Mouse (Mus musculus) cortical plate, adult 2 months (tissue): Measurements from ENCODE around the gene Best2. TPM values are rescaled to one million over a fixed set of nuclear protein-coding genes. Genes with fewer than 3 reads are reported as not detected.
A peak's percentile ranks its signal among the peaks of the same experiment; 100 is the strongest.

ENCODE experiments used
- H3K27ac ChIP-seq: fragments of 200-500 bp; 2 replicates; pipeline ENCODE4 v1.5.1; 2012; ENCODE audit warnings: low read length, control low read depth, inconsistent platforms; ENCODE audit not compliant: insufficient read depth
- H3K4me1 ChIP-seq: fragments of 200-500 bp; 2 replicates; pipeline ENCODE4 v1.6.1; 2011; ENCODE audit warnings: low read length; ENCODE audit not compliant: control insufficient read depth, insufficient read depth
- H3K4me3 ChIP-seq: fragments of 200-500 bp; 2 replicates; pipeline ENCODE4 v1.5.1; 2011; ENCODE audit warnings: mild to moderate bottlenecking, low read length, control low read depth; ENCODE audit not compliant: insufficient read depth
- CTCF ChIP-seq: fragments of 200-500 bp; IDR thresholded peaks from 2 replicates; pipeline ENCODE4 v1.5.1; 2011; ENCODE audit warnings: mild to moderate bottlenecking, control low read depth, low read length; ENCODE audit not compliant: insufficient read depth; ENCODE audit errors: extremely low read depth
- POLR2A ChIP-seq: fragments of 200-500 bp; IDR thresholded peaks from 2 replicates; pipeline ENCODE4 v1.6.1; 2011; ENCODE audit warnings: mild to moderate bottlenecking, low read length, control low read depth; ENCODE audit not compliant: insufficient read depth; ENCODE audit errors: extremely low read depth
- polyA plus RNA-seq: library from polyadenylated mRNA; depleted of rRNA; stranded (reverse); fragments of >200 nt; gene quantifications from 2 replicates; pipeline ENCODE4 v1.2.3, GENCODE M21; 2012

Best2 gene
- polyA plus RNA-seq, 1 experiment: not detected

DNA sequence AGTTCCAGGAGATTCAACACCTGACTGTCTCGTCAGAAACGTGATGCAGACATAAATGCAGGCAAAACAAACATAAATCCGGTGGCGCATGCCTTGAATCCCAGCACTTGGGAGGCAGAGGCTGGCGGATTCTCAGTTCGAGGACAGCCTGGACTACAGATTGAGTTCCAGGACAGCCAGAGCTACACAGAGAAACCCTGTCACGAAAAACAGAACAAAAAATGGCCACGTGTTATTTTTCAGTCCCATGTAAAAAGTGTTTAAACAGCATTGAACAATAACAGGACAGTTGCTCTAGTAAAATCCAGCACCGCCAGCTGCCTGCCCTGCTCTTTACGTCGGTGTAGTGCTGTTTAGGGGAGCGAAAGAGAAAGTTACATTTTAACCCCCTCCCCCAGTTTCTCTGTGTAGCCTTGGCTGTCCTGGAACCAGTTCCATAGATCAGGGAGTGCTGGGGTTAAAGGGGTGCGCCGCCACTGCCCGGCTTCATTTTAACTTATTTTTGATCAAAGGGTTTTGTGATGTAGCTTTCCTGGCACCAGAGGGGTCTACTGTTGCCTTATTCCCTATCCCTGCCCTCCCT lies 21.5 kb upstream of the Best2 start:
- Histone ChIP-seq H3K4me3 (peak overlapping the region; percentile 68), H3K4me1 (no peaks in the 10 kb centered on the region; the same call in 1 of the 2 replicates), H3K27ac (no peak overlapping the region)
- no peak for TF ChIP-seq POLR2A

- Histone ChIP-seq H3K4me1 (no peaks in the 10 kb centered on the region; the same call in 1 of the 2 replicates), H3K4me3 (peak overlapping the region; percentile 68; the same call in 1 of the 2 replicates), H3K27ac (no peak overlapping the region)
- TF ChIP-seq CTCF: no peak
- no peak for TF ChIP-seq POLR2A
Measured at GRCm38 (mm10) chr8:85035165-85035727, 20.9 kb upstream of the Best2 start.

DNA sequence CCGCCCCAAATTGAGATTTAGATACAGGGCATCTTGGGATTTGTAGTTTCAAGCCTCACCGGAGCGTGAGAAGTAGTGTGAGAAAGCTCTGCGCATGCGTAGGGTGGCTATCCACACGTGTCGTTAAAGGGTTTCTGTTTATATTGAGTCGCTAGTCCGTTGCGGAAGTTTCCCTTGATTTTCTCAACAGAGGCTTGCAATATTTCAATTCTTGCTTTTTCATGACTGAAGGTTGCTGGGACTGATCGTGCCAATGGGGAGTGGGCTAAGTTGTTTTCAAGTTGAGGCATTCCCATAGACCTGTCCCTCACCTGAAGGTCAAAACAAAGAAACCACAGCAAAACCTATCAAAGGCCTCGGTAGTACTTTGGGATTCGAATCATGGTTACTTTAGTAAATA lies 20.4 kb upstream of the Best2 start:
- peak; percentile 41; the same call in 1 of the 2 replicates for TF ChIP-seq POLR2A
- TF ChIP-seq CTCF: no peak
- no peak overlapping the region for H3K27ac ChIP-seq
- no peaks in the 10 kb centered on the region; the same call in 1 of the 2 replicates for H3K4me1 ChIP-seq
- H3K4me3 ChIP-seq: no peak overlapping the region

DNA sequence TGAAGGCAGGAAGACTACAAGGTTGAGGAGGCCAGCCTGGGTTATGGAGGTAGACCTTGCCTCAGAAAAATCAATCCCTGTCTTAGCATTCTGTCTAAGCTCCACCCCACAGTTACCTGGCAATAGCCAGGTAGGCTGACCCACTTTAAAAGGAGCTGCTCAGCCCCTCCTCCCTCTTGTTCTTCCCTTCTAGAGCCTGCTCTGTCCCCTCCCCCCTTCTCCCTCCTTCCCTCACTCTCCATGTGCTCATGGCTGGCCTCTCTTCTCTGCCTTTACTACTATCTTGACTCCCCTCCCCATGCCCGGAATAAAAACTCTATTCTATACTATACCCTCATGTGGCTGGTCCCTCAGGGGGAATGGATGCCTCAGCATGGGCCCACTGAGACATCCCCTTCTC lies 19.5 kb upstream of the Best2 start:
- TF ChIP-seq POLR2A (no peak), CTCF (no peak)
- Histone ChIP-seq H3K4me1 (no peaks in the 10 kb centered on the region; the same call in 1 of the 2 replicates), H3K4me3 (no peak overlapping the region), H3K27ac (no peak overlapping the region)

DNA sequence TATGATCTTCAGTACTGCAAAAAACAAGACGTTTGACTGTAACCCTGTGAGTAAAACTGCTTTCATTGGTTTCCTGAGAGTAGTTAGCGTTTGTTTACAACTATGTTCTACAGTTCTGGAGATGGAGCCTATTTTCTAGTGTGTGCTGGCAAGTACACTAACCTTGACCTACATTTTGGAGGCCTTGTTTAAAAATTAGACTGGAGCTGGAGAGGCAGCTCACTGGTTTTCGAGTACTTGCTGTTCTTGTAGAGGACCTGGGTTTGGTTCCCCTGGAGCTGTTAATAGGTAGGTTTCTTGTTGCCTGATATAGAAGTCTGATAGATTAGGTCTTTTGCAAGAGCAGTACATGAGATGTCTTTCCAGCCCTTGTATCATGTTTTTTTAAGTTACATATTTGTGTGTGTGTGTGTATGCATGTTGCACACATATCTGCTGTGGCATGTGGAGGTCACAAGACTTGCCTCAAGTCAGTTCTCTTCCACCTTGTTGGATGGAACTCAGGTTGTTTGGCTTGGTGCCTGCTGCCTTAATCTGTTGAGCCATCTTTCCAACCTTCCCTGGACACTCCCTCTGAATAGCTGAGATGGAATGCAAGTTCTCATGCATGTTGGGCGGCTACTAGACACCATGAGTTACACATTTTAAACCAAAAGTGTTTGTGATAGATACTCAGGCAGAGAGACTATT lies 18.4 kb upstream of the Best2 start:
- Histone ChIP-seq H3K4me3 (no peak overlapping the region), H3K4me1 (peaks cover 4% of the 10 kb centered on the region), H3K27ac (no peak overlapping the region)
- no peak for TF ChIP-seq CTCF
- TF ChIP-seq POLR2A: no peak

DNA sequence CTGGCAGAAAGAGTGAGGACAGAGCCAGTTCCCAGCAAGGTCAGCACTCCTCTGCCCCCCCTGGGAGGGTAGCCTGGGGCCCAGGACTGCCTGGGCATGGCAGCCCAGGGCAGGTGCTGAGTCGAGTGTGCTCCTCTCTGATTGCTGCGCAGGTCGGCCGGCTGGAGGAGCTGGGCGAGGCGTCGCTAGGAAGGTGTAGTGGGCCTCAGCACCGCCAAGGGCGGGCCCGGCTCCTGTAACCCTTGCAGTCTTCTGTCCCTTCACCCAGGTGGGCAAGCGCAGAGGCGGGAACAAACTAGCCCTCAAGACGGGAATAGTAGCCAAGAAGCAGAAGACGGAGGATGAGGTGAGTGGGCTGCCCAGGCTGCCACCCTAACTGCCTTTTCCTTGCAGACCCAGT lies 14.9 kb upstream of the Best2 start:
- Histone ChIP-seq H3K4me1 (peaks cover 7% of the 10 kb centered on the region), H3K4me3 (no peak overlapping the region), H3K27ac (no peak overlapping the region)
- TF ChIP-seq CTCF (no peak), POLR2A (no peak)

DNA sequence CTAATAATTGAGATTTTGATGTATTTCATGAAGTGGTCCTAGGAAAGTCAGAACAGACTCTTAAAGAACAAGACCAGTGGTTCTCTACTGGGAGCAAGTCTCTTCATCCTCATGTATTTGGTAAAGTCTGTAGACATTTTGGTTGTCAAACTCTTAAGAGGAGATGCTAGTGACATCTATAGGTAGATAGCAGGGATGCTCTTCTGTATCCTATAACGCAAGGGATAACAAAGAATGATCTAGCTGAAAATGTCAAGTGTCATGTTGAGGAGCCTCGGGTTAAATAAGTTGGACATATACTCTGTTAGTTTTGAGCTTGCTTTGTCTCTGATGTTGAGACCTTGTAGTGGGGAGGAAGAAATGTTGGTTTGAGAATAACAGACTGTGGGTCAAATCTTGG lies 13.6 kb upstream of the Best2 start:
- peak overlapping the region; percentile 80; the same call in 1 of the 2 replicates for H3K4me3 ChIP-seq
- no peak overlapping the region for H3K27ac ChIP-seq
- H3K4me1 ChIP-seq: peaks cover 10% of the 10 kb centered on the region
- TF ChIP-seq CTCF (no peak), POLR2A (no peak)

GRCm38 (mm10) chr8:85027516-85027855 lies 13.2 kb upstream of the Best2 start:
- no peak overlapping the region for H3K27ac ChIP-seq
- no peak for TF ChIP-seq POLR2A
- TF ChIP-seq CTCF: no peak
- peaks cover 10% of the 10 kb centered on the region for H3K4me1 ChIP-seq

GRCm38 (mm10) chr8:85026670-85027515 lies 12.6 kb upstream of the Best2 start, which contains the start of gene Trir:
Trir (plus strand) TSS chr8:85026823.
- Histone ChIP-seq H3K4me1 (peaks cover 10% of the 10 kb centered on the region), H3K4me3 (peak within 1 kb of the TSS; percentile 96), H3K27ac (peak within 1 kb of the TSS; percentile 96)
- TF ChIP-seq CTCF (no peak), POLR2A (peak; percentile 94)

More at GRCm38 (mm10) chr8:85027516-85027855, 13.2 kb upstream of the Best2 start:
- peak overlapping the region; percentile 80 for H3K4me3 ChIP-seq
